Mouse (Mus musculus): ENCODE measurements around the gene Utp18.
"Not testable (repeated sequence)": the region's sequence is repeated elsewhere in the genome, so short reads cannot be mapped to it uniquely, and the experiment has no call there.

Utp18 gene

DNA sequence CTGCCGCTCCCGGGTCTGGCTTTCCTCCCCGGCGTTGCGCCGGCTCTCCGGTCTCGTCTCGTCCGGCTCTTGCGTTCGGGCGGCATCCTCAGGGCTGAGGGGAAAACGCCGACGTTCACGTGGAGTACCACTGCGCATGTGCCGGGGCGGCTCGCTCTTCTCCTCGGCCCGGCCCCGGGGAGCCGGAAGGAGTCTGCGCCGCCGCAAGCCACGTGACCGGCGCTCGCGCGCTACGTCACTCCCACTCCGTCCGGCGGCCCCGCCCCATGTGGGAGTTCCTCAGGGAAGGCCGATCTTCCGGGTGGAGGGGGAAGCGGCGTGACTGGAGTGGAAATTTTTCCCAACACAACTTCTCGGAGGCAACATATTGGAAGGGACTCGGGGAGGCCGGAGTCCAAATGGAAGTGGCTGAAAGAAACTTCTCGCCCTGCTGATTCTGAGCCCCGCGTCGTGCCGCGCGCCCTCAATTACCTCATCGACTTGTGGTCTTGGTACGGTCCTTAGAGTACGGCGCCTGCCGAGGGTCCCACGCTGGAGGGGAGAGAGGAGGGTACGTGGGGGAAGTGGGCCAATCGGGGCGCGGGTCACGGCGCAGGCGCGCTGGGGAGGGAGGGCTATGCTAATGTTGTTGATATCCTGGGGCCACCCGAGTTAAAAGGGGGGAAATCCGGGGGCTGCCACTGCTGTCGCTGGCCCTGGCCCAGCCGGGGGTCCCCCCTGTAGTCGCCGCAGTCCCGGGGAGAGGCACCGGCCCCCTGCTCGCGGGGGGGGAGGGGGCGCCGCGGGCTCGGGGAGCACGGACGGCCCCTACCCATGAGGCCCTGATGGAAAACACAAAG is at the start of gene Utp18, which contains the start of gene Mbtd1:
Gene Utp18, minus strand, starts transcription at position 195 of the 839 bp plus-strand sequence.
Gene Mbtd1, plus strand, starts transcription at position 281 of the 839 bp plus-strand sequence.
- peak; percentile 93 for DNase-seq (ENCODE audit: low spot score)

DNA sequence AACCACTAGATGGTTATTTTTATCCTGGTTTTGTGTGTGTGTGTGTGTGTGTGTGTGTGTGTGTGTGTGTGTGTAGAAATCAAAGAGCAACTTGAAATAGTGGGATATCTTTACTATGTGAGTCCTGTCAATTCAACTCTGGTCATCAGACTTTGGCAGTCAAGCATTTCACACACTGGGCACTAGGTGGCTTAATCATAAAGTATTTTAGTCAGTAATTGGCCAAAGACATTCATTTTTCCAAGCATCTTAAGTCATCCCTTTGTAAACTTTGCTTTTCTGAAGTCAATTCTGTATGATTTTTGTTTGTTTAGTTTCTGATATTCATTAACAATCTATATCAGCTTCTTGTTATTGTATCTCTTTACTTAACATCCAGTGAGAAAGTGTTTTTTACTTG is 43.5 kb upstream of the Utp18 start:
- DNase-seq (ENCODE audit: low spot score), result no peak

DNA sequence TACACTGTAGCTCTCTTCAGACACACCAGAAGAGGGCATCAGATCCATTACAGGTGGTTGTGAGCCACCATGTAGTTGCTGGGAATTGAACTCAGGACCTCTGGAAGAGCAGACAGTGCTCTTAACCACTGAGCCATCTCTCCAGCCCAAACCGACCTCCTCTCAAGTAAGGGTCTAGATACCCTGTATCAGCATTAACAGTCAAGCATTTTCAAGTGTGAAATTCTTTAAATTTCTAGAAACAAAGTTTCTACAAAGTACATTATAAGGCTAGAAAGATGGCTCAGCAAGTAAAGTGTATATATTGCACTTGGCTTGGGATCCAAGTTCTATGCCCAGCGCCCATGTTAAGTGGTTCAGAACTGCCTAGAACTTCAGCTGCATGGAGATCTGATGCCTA is 29.5 kb upstream of the Utp18 start:
- not testable (repeated sequence) for DNase-seq (ENCODE audit: low spot score)

DNA sequence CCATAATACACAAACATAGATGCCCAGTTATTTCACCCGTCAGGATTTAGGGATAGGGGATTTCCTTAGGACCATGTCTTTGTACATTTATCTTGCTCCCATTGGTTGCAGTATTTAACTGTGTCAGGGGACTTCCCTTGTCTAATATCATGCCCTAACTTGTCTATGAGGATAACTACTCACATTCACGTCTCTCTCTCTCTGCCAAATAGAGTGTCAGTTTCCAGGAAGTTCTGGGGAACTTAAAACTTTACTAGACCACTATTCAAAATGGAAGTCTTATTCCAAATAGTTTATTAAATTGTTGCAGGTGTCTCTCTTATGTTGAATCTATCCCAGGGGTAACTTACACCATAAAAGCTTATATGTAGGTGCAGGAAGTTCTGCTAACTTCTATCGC is 26.0 kb upstream of the Utp18 start:
- DNase-seq (ENCODE audit: low spot score), result no peak

DNA sequence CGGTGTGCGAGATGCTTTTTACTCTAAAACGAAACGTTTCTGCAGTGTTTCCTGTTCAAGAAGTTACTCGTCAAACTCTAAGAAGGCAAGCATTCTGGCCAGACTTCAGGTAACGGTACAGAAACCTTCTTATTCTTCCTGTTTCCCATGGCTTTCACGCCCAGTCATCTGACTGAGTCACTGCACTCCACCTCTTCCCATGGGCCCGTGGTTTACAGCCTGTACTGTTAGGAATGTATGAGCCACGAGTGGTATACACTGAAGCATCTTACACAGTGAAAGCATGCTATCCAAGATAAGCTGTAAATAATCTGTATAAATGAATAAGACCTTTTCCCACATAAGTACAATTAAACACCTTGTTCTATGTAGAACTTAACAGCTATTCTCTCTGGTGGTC is 23.3 kb upstream of the Utp18 start:
- no peak for DNase-seq (ENCODE audit: low spot score)

DNA sequence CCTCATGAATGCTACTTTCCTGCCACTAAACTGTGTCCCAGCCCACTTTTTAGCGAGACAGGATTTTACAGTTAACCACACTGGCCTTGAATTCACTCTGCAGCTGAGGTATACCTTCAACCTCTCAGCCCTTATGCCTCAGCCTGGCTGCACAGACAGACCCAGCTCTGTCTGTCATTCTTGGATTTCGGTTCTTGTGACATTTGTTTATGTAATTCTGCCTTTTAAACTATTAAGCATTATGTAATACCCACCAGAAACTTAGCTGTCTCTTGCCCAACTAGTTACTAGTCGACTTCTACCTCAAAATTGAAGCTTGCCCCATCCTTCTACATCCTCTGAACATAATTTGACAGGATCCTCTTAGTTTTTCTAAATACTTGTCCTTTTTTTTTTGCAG is 22.3 kb upstream of the Utp18 start:
- no peak for DNase-seq (ENCODE audit: low spot score)

DNA sequence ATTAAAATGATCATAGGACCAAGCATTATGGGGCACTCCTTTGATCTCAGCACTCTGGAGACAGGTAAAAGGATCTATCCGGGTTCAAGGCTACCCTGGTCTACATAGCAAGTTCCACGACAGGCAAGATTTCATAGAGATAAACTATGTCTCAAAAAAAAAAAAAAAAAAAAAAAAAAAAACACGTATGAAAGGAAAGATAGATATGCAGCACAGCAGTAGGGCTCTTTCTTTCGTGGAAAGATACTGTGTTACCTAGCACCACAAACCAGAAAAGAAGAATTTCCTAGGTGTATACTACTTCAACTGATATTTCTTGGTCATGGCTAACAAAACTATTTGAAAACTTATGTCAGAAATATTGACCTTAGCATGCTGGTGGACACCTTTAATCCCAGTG is 21.3 kb upstream of the Utp18 start:
- DNase-seq (ENCODE audit: low spot score), result no peak

DNA sequence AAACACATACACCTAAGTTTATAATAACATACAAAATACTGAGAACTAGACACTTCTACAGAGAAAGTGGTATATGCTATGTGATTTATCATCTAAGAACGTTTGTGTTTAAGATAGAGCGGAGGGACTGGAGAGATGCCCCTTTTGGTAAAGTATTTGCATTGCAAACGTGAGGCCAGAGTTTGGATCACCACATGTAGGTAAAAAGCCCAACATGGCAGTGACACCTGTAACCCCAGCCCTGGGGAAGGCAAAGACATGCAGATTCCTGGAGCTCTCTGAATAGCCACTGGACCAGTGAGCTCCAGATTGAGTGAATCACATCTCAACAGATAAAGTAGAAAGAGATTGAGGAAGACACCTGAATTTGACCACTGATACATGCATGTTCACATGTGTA is 12.2 kb upstream of the Utp18 start:
- no peak for DNase-seq (ENCODE audit: low spot score)

DNA sequence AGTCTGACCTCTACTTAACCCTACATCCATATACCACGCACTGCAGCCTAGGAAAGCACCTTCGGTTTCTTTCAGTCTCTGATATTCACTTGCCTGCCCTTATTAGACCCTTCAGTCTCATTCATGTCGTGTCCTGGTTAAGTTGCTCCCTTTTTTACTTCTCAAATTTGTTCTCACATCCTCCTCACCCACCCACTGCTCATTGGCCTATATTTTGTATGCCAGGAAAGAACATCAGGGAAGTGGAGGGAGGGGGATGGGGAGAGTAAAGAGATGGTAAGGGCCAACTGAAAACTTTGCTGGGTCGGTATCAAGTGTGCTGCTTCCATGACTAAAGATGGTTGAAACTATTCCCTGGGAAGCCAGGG is 1.5 kb upstream of the Utp18 start:
- no peak for DNase-seq (ENCODE audit: low spot score)

DNA sequence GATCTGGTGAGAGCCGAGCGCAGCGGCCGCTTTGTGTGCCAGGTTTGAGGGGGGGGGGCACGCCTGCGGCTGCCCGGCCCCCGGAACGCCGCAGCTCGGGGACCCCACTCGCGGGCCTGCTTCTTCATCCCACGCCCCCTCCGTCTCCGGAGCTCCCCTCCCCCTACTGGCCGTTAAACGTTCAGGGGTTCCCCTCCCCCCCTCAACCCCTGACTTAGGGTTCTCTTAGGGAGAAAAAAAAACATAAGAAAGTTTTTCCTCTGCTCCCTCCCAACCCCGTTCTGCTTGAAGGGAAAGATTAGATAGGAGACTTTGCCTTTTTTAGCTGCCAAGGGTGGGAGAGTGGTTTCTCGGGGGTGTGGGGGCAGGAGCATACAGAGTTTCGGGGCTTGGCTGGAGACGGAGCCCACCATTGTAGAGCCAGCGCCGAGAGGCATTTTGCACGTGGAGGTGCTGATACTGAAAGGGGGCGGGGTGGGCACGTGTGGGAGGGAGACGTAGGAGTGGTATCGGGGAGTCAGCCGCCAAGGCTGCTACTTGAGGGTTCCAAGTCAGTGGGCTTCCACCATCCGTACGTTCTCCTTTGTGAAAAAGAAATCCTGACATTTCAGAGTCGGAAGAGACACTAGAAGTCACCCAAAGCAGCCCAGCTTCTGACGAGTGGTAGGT is 979 bp upstream of the Utp18 start:
- DNase-seq (ENCODE audit: low spot score), result no peak

DNA sequence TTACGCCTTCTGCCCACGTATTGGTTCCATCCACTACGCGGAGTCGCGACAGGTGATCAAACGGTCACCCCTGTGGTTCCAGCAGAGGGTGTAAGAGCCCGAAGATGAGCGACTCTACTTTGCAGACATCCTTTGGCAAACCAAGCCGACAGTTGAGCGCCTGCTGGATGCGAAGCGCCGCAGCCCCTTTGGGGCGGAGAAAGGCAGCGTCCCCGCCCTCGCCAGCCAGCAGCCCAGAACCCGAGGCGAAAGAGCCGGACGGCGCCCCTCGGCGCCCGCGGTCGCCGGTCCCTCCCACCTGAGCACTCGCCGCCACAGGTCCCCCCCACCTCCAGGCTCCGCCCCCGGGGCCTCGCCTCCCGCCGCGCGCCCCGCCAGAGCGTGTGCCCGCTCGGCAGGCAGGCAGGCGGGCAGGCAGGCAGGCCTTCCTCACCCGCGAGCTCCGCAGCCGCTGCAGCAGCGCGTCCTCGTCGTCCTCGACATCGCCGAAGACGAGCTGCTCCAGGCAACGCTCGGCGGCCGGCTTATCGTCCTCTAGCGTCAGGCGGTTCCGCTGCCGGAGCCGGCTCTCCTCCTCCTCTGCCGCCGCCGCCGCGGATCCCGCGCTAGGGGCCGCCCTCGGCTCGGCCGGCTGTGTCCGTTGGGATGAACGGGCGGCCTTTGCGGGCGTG is 530 bp downstream of the Utp18 start:
- DNase-seq (ENCODE audit: low spot score), result peak; percentile 5

DNA sequence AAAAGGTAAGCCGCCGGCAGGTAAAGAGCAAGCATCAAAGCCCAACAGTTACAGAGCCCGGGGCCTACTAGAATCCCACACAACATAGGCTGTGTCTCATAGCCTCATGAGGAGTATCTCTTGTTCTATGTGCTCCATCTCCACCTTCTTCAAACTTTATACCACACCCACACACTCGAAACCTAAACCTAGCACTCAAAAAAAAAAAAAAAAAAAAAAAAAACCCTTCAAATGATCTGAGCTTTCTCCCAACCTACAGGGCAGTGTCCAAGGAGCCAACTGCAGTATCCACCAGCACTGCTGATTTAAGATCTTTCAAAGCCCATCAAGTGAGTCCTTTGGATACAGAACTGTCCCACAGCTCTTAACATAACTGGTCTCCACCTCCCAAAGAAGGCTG is 1.5 kb downstream of the Utp18 start:
- DNase-seq (ENCODE audit: low spot score), result no peak

DNA sequence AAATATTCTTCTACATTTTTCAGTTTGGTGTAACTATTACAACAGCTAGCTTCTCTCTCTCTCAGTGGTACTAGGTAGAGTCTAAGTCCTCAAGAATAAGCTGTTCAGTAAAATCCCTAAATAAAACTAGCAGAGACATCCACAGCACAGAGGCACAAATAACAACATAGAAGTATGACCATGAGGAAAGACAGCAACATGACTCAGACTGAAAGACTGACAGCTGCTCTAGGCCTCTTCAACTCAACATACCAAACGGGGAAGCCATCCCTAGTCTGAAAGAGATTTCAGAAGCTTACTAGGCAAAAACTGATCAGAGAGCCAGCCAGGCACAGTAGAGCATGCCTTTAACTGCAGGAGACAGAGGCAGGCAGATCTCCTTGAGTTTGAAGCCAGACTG is 22.9 kb downstream of the Utp18 start:
- no peak for DNase-seq (ENCODE audit: low spot score)

DNA sequence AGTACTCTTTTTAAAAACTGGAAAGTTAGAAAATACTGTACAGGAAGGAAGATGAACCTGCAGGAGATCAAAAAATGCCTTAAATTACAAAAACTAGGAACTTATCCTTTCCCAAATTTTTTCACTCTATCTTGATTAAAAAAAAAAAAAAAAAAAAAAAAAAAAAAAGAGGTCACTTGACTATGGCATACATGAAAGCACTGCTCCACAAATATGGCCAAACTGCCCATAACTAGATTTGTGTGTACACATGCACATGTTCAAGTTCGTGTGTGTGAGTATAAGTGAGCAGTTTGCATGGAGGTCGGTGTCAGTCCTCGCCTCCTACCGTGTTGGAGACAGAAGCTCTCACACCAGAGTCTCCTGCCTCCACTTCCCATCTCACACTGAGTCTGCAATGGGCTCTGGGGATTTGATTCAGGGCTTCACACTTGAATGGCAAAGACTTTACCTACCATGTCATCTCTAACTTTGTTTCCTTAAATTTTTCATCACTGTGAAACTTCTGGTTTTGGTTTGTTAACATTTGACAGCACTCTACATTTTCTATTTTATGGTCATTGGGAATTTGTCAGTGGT is 23.4 kb downstream of the Utp18 start:
- DNase-seq (ENCODE audit: low spot score), result no peak

DNA sequence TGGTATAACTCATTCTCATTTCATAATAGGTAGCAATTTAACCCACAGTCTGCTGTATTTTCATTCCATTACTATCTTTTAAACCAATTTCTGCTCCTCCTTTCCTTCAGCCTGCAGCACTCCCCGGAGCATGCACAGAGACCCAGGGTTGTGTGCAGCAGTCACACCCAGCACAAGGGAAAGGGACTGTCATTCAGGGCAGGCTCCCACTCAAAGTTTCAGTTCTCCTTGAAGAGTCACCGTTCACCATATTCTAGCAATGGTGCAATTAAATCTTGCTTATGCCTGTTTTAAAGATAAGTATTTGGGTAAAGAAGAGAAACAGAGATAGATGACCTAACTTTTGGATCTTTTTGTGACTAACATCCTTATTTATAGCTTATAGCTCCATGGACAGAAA is 24.4 kb downstream of the Utp18 start:
- DNase-seq (ENCODE audit: low spot score), result no peak

DNA sequence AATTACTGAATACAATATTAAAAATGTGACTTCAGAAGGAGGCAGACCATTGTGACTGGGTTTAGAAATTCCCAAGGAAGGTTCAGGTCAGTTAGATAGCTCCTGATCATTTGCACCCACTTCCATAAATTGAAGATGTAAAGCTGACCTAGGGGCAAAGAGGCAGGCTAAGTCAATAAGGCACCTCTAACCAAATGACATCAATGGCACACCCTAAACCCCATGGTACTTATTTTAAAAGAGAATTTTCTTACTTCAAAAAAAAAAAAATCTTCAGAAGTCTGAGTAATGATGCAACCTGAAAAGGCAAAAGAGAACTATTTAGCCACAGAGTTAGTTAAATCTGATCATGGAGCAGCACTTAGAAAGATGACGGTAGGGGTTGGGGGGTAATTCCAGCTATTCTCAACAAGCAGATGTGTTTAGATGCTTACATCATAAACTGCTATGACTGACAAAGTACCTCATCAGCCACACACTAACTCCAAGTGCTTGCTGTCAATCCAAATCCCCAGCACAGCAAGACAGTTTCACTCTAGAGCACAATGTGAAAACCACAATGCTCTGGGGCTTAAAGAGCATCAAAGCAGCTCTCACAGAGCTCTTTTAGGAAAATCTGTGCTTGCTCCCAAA is 24.9 kb downstream of the Utp18 start:
- DNase-seq (ENCODE audit: low spot score), result no peak

DNA sequence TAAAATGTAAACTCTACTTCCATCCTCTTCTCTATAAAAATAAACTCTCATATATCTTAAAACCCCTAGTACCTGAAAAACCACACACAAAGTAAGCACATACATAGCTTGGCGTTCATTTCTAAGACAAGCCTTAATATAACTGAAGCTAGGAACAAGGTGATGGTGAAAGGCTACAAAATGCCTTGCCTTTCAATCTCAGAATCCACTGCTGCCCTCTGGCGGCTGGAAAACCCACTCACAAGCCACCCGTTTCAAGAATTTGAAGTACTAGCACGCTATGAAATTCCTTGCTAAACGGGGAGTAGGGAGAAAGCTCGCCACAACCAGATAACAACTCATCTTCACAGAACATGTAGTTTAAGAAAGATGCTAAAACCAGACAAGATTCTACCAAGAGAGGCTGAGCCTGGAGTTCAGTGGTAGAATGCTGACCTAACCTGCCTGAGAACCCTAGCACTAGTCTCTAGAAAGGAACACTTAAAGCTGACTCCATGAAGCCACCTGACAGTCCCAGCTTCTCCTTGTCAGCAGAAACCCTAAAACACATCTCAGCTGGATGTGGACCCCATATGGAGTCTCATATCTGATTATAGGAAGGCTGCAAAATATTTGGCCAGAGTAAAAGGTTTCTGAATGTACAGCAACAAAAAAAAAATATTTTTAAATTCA is 29.1 kb downstream of the Utp18 start:
- DNase-seq (ENCODE audit: low spot score), result peak; percentile 33

DNA sequence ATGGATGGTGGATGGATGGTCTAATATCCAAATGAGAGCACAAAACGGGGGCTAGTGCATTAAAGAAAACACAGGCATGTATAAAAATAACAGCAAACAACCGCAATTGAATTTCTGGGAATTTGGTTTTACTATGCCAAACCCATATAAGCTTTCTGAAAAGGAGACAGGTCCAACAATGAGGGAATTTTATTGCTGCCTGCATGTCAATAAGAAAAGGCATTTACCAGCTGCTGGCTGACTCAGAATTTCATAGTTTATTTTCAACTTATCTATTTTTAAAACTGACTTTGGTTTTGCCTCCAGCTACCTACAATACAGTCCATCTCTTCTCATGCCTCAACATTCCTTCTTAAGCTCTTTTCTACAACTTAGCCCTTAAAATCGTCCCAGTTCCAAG is 33.0 kb downstream of the Utp18 start:
- no peak for DNase-seq (ENCODE audit: low spot score)

DNA sequence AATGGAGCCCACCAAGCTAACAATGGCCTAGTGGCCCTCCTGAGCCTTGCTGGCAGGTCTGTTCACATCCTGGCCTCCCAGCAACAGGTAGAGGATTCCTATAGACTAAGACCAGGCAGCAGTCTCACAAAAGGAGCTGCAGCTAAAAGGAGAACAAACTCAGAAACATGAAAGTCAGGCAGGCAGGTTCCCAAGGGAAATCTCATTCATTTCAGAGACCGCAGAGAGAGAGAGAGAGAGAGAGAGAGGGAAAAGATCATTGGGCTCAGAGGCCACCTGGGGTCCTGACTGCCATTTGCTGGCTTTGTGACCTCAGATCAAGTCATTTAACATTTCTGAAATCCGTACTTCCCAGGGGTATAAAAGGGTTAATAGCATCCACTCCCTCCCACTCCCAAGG is 38.2 kb downstream of the Utp18 start:
- no peak for DNase-seq (ENCODE audit: low spot score)

DNA sequence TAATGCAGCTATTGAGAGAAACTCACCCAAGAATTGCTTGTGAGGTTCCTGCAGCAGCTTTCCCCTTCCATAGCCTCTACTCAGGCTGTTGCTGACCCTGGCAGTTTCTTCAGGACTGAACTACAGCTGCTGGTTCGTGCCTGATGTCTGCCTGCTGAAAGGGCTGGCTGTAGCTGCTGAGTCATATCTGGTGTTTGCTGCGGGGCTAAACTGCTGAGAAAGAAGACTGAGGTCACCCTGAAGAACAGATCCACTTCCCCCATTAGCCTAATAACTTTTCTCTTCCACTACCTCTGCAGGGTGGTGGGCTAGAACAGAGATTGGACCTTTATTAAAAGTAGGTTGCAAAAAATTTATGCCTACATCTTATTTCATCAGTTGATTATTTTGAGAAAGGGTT is 49.8 kb downstream of the Utp18 start:
- DNase-seq (ENCODE audit: low spot score), result no peak

DNA sequence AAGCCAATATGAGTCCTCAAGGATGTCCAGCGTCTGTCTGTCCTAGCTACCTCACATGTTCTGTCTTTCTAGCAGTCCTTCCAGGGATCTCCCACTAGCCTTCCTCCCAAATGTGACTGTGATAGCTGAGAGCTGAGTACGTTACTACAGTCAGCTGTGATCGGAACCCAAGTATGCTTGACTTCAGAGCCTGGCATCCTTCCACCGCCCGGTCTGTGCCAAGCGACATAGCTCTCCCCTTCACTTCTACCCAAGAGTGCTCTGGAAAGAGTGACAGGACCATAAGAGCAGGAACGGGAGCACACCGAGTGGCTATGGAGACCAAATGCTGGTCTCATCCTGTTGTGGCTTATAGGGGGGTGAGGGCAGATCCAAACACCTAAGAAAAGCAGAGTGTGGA is 55.6 kb downstream of the Utp18 start:
- no peak for DNase-seq (ENCODE audit: low spot score)

DNA sequence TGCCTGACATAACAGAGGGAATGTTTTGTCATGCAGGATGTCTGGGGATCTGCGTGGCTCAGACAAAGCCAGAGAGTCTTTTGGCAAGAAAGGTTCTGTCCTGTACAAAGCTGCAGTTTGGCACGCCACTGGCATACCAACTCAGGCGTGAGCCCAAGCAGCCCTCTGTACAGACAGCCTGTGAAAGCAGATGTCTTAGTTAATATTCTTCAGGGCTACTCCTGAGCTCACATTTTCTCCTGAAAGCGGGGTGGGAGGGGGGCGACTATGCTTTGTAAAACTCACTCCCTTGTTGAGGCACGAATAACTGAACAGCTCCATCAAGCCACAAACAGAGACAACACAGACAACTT is 56.3 kb downstream of the Utp18 start:
- DNase-seq (ENCODE audit: low spot score), result no peak

Measured in ovary, postnatal 10 days (tissue).